Mouse (Mus musculus): ENCODE data around the gene Dync2li1. TPM values are rescaled to one million over a fixed set of nuclear protein-coding genes. Genes with fewer than 3 reads are reported as not detected.

Gene Dync2li1
- 6.1 and 7.4 TPM in 2 replicates for polyA plus RNA-seq (2012; ENCODE audit: insufficient read depth, insufficient read length, missing spikeins)

DNA sequence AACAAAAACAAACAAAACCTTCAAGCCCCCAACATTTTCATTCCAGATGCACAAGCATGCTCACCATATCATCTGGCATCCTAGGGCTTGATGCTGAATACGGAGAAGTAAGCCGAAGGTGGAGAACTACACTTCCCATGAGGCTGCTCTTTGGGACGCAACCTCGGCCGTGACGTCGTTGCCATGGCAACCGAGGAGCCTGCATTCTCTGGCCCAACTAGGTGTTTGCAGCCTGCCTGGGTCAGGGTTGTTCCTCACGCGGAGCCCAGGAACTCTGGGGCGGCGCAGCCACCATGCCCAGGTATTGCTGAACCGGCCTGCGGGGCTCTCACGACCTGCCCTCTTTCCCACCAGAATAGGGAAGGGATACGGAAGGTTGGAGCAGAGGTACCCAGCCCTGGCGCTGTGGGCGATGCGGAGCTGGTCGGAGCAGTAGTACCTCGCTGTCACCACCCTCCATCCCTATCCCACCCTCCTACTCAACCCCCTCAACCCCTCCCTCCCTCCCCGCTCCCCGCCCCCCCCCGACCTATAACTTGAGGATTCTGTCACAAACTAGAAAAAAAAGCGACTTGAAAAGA lies at the start of gene Dync2li1:
Gene Dync2li1 (plus strand): TSS at position 221 of the 581 bp plus-strand sequence.
- peak within 1 kb of the TSS; percentile 81 for H3K4me3 ChIP-seq (ENCODE audit: insufficient read depth, low read length)
- no peak within 1 kb of the TSS for H3K27ac ChIP-seq (ENCODE audit: insufficient read depth, low read depth, low read length)
- TF ChIP-seq POLR2A (IDR thresholded peaks at IDR 0.05; ENCODE audit: borderline replicate concordance, low read depth, low read length) (no peak), CTCF (IDR thresholded peaks at IDR 0.05; ENCODE audit: low read depth, low read length) (no peak)
- H3K4me1 ChIP-seq (ENCODE audit: control insufficient read depth, insufficient read depth, low read length), result no peaks in the 10 kb centered on the region

DNA sequence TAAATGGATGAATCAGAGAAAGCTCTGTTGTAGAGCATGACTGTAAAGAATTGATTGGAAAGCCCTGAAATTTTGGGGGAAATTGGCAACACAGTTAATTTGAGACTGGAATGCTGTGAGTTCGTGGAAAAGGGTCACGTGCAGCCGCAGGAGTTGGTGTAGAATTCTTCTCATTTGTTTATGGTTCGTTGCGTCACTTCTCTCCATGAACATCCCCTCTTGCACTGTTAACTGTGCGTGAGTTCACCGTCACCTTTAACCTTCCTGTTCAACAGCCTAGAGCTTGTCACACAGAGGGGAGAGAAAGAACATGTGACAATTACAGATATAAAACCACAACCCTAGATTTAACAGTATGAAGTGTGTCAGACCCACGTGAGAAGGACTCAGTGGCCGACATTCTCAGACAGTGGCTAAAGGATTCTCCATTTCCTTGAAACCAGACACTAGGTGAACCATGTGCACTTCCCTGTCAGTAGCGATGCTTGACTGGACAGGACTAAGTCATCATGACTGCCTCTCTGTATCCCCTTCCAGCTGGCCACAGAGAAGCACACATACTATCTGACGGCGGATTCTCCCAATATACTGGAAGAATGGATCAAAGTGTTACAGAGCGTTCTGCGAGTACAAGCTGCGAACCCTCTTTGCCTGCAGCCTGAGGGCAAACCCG lies 49.5 kb upstream of the Dync2li1 start:
- Histone ChIP-seq H3K4me3 (ENCODE audit: insufficient read depth, low read length) (no peak overlapping the region), H3K27ac (ENCODE audit: insufficient read depth, low read depth, low read length) (no peak overlapping the region), H3K4me1 (ENCODE audit: control insufficient read depth, insufficient read depth, low read length) (peaks cover 32% of the 10 kb centered on the region)
- TF ChIP-seq CTCF (IDR thresholded peaks at IDR 0.05; ENCODE audit: low read depth, low read length) (no peak), POLR2A (IDR thresholded peaks at IDR 0.05; ENCODE audit: borderline replicate concordance, low read depth, low read length) (no peak)

DNA sequence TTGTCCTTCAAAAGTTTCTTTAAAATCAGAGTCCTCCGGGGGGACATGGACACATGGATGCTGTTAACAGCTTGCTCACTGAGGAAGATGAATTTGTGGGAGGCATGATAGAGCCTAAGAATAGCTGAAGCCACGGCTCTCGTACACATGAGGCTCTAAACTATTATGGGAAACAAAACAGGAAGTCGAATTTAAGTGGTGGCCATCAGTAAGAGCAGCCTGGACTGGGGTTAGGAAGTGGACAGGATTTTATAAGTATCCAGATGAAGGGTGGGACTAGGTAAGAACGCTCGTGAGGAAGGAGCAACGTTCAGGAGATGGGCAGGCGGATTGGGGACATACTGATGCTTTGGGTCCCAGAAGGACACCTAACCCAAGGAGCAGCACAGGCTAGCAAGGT lies 47.0 kb upstream of the Dync2li1 start:
- TF ChIP-seq CTCF (IDR thresholded peaks at IDR 0.05; ENCODE audit: low read depth, low read length) (no peak), POLR2A (IDR thresholded peaks at IDR 0.05; ENCODE audit: borderline replicate concordance, low read depth, low read length) (no peak)

GRCm38 (mm10) chr17:84579817-84580216 lies 46.5 kb upstream of the Dync2li1 start:
- Histone ChIP-seq H3K4me1 (ENCODE audit: control insufficient read depth, insufficient read depth, low read length) (peaks cover 40% of the 10 kb centered on the region), H3K27ac (ENCODE audit: insufficient read depth, low read depth, low read length) (no peak overlapping the region), H3K4me3 (ENCODE audit: insufficient read depth, low read length) (no peak overlapping the region)
- TF ChIP-seq CTCF (IDR thresholded peaks at IDR 0.05; ENCODE audit: low read depth, low read length) (no peak), POLR2A (IDR thresholded peaks at IDR 0.05; ENCODE audit: borderline replicate concordance, low read depth, low read length) (no peak)

More for the DNA sequence above, 47.0 kb upstream of the Dync2li1 start:
- Histone ChIP-seq H3K4me3 (ENCODE audit: insufficient read depth, low read length) (no peak overlapping the region), H3K27ac (ENCODE audit: insufficient read depth, low read depth, low read length) (no peak overlapping the region), H3K4me1 (ENCODE audit: control insufficient read depth, insufficient read depth, low read length) (peaks cover 40% of the 10 kb centered on the region)

- no peak overlapping the region for H3K27ac ChIP-seq (ENCODE audit: insufficient read depth, low read depth, low read length)
Observed at GRCm38 (mm10) chr17:84580821-84581220, 45.5 kb upstream of the Dync2li1 start.

DNA sequence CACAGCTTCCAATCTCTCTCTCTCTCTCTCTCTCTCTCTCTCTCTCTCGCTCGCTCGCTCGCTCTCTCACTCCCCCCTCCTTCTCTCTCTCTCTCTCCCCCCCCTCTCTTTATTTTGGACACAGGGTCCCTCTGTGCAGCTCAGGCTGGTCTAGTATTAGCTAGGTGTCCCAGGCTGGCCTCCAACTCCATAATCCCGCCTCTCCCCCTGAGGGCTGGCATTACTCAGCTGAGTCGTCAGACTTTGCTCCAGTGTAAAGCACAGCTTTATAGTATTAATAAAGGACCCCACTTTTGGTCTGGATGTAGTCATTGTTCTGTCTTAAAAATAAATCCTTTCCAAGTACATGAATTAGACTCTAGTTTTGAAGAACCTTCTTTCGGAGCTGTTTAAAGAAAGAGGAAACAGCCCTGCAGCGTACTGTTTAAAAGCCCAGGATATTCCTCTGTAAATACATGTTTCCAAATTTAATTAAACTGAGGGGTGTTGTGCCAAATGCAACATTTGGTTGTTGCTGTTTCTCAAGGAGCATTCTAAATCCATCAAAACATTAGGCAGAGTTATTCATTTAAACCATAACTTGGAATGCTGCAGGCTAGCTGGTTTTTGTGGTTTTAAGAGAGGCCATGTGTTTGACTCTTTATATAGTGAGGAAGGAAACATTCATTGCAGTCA lies 44.4 kb upstream of the Dync2li1 start:
- Histone ChIP-seq H3K4me1 (ENCODE audit: control insufficient read depth, insufficient read depth, low read length) (peaks cover 34% of the 10 kb centered on the region), H3K27ac (ENCODE audit: insufficient read depth, low read depth, low read length) (peak overlapping the region; percentile 19), H3K4me3 (ENCODE audit: insufficient read depth, low read length) (no peak overlapping the region)
- TF ChIP-seq CTCF (IDR thresholded peaks at IDR 0.05; ENCODE audit: low read depth, low read length) (no peak), POLR2A (IDR thresholded peaks at IDR 0.05; ENCODE audit: borderline replicate concordance, low read depth, low read length) (no peak)

More at GRCm38 (mm10) chr17:84580821-84581220, 45.5 kb upstream of the Dync2li1 start:
- no peak overlapping the region for H3K4me3 ChIP-seq (ENCODE audit: insufficient read depth, low read length)
- TF ChIP-seq POLR2A (IDR thresholded peaks at IDR 0.05; ENCODE audit: borderline replicate concordance, low read depth, low read length), result no peak
- no peak for TF ChIP-seq CTCF (IDR thresholded peaks at IDR 0.05; ENCODE audit: low read depth, low read length)
- peaks cover 40% of the 10 kb centered on the region for H3K4me1 ChIP-seq (ENCODE audit: control insufficient read depth, insufficient read depth, low read length)

- TF ChIP-seq POLR2A (IDR thresholded peaks at IDR 0.05; ENCODE audit: borderline replicate concordance, low read depth, low read length), result no peak
- no peak for TF ChIP-seq CTCF (IDR thresholded peaks at IDR 0.05; ENCODE audit: low read depth, low read length)
- peaks cover 23% of the 10 kb centered on the region for H3K4me1 ChIP-seq (ENCODE audit: control insufficient read depth, insufficient read depth, low read length)
- no peak overlapping the region for H3K27ac ChIP-seq (ENCODE audit: insufficient read depth, low read depth, low read length)
- H3K4me3 ChIP-seq (ENCODE audit: insufficient read depth, low read length), result no peak overlapping the region
Observed at GRCm38 (mm10) chr17:84584107-84584506, 42.2 kb upstream of the Dync2li1 start.

GRCm38 (mm10) chr17:84585104-84585503 lies 41.2 kb upstream of the Dync2li1 start:
- Histone ChIP-seq H3K4me3 (ENCODE audit: insufficient read depth, low read length) (no peak overlapping the region), H3K27ac (ENCODE audit: insufficient read depth, low read depth, low read length) (no peak overlapping the region), H3K4me1 (ENCODE audit: control insufficient read depth, insufficient read depth, low read length) (peaks cover 13% of the 10 kb centered on the region)
- TF ChIP-seq CTCF (IDR thresholded peaks at IDR 0.05; ENCODE audit: low read depth, low read length) (no peak), POLR2A (IDR thresholded peaks at IDR 0.05; ENCODE audit: borderline replicate concordance, low read depth, low read length) (no peak)

DNA sequence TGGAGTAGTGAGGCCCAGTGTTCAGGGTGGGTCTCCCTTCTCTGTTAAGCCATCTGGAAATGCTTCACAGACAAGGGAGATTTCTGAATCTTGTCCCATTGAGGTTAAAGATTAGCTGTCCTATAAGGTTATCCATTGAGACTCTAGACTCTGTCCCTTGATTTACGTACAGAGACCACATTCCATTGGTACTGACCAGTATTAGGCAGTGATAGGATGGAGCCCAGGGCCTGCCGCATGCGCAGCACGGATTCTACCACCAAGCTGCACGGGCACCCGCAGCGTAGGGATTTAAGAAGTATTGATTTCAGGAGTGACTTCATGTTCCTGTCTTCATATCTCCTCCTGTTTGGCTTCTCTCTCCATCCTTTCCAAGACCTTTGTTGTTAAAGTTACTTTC lies 36.2 kb upstream of the Dync2li1 start:
- TF ChIP-seq CTCF (IDR thresholded peaks at IDR 0.05; ENCODE audit: low read depth, low read length), result no peak
- no peak for TF ChIP-seq POLR2A (IDR thresholded peaks at IDR 0.05; ENCODE audit: borderline replicate concordance, low read depth, low read length)
- no peak overlapping the region for H3K27ac ChIP-seq (ENCODE audit: insufficient read depth, low read depth, low read length)
- no peak overlapping the region for H3K4me3 ChIP-seq (ENCODE audit: insufficient read depth, low read length)
- no peaks in the 10 kb centered on the region for H3K4me1 ChIP-seq (ENCODE audit: control insufficient read depth, insufficient read depth, low read length)

Data from bone marrow macrophage, adult 2 months (primary cell).